Mouse (Mus musculus) stomach, postnatal 0 days (tissue): ENCODE measurements around the gene Vill.

Source experiments
- CTCF ChIP-seq: IDR thresholded peaks from 2 replicates; pipeline ENCODE4 v1.5.1; 2016; ENCODE audit warnings: antibody characterized with exemption, low read depth, mild to moderate bottlenecking, moderate library complexity
- EP300 ChIP-seq: optimal IDR thresholded peaks from 2 replicates; pipeline ENCODE3; 2016; ENCODE audit warnings: antibody characterized with exemption

- TF ChIP-seq CTCF (no peak), EP300 (no peak)
Measured at GRCm38 (mm10) chr9:119086451-119086850, 33.9 kb downstream of the Vill start.
